Mouse (Mus musculus) spleen, postnatal 4 days (tissue): Measurements from ENCODE around the gene Selenov.

Experiments
- DNase-seq, 2 experiments: peaks; one replicate each; pipeline ENCODE4 v3.0.0; 2022; ENCODE audit warnings: low spot score in 2 of 2

The Selenov gene

DNA sequence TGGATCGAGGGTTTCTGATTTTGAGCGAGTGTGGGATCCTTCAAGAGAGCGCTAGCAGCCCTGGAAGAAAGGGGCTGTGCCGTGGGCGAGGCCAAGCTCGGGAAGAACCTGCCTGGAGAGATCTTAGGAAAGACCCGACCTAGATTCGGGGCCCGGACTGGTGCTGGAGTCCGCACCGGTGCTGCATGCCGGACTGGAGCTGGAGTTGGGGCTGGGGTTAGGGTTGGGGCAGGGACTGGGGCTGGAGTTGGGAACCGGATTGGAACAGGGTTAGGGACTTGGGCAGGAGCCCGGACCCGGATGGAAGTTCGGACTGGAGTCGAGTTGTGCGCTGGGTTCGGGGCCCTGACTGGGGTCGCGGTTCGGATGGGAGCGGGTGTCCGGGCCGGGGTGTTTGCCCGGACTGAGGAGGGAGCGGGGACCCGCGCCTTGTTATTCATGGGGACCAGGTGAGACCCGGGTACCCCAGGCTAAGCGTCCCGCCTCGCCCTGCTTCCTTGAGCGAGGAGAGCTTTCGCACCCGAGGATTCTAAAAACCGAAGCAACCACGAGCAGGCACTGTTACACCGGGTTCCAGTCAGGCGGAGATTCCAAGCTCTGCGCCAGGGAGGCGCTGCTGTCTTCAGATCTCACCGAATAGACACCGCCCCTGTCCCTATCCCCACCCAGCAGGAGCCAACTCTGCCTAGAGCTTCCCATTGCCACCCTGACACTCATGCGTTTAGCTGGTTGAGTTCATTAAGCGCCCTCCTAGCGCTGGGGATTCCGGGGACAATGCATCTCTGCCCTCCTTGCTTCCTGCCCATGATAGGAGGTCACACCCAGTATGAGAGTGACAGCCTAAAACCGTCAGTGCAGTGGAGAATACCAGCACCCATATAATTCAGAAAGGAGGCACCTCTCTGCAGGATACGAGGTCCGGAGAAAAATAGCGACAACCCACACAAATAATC lies at the start of gene Selenov:
TSS of gene Selenov (minus strand) at position 549 of the 953 bp plus-strand sequence.
- no peak for DNase-seq

DNA sequence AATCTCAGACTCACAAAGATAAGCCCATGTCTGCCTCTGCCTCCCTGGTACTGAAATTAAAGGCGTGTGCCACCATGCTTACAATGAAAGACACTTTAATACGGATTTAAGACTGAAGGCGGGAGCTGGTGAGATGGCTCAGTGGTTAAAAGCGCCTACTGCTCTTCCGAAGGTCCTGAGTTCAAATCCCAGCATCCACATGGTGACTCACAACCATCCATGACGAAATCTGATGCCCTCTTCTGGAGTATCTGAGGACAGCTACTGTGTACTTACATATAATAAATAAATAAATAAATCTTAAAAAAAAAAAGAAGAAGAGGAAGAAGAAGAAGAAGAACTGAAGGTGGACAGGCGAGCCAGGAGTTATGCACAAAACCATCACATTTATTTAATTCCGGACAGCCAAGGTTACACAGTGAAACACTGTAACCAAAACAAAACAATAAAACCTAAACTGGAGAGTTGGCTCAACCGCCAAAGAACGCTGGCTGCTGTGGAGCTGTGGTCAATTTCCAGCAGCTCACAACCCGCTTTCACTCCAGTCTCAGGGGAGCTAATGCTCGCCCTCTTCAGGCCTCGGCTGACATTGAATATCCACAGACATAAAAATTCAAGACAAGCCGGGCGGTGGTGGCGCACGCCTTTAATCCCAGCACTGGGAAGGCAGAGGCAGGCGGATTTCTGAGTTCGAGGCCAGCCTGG lies 48.4 kb upstream of the Selenov start:
- DNase-seq, result peak; percentile 57 to 77

DNA sequence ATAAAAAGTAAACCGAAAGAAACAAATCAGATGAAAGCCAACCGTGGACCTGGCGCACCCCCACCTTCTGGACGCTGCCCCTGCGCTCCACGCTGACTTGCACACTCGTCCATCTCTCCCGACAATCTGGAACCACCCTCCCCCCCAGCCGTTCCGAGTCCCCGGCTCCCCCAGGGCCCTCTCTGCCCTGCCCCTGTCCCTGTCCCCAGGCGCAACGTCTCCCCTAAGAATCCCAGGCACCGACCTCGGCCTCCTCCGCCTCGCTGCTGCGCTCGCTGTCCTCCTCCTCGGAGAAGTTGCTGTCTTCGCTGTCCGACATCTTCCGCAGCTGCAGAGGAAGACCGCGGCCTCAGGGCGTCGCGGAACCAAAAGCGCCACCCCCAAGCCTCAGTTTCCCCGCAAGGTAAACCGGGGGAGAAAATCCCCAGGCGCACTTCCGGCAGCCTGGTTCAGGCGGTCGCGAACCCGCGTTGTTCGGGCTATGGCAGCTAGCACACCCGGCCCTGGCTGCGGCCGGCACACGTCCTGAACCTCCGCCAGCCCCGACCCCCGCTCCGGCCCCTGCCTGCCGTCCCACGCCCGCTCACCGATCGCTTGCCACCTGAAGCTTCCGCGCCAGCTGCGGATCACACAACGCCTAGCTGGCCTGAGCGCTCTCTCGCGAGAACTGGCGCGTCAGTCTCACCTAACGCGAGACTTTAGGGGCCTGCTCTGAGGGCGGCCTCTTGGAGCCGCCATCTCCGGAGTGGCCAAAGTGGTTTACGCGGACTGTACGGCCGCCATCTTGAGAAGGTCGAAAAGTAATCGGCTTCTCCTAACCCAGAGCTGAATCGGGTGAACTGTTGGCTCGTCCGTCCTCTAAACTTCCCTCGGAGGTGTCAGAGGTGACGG lies 47.4 kb upstream of the Selenov start, which contains the start of gene Supt5:
TSS of gene Supt5 (minus strand) at position 639 of the 891 bp plus-strand sequence.
- DNase-seq, result peak; percentile 97 to 98

DNA sequence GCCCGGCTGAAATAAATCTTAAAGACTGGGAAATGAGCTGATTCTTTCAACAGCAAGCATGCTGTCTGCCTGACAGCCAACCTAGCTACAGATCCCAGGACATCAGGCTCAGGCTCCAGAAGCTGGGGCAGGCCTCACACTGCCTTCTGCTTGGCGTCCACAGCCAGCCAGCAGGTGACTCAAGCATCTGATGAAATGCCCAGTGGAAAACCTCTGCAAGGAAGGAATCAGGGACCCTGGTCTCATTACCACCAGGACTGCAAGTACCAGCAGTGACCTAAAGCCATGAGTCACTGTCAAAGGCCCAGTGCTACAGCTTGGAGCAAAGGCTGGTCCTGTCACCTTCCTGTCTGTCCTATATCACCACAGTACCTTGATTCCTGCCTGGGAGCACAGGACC lies 44.5 kb upstream of the Selenov start:
- no peak for DNase-seq

DNA sequence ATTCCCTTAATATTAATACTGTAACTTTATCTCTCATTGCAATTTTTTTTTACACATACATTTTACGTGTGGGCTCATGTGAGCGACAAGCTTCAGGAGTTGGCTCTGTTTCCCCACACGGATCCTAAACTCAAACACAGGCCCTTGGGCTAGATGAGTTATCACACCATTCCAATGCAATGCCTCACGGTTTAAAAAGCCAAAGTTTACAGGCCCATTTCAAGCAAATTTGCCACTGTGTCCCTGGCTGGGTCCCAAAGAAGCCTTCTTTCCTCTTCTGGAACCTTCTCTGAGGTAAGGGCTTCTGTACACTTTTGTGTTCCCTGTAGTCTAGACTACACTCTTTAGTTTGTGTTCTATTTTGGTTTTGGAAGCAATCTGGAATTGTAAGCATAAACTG lies 43.5 kb upstream of the Selenov start:
- DNase-seq, result no peak

DNA sequence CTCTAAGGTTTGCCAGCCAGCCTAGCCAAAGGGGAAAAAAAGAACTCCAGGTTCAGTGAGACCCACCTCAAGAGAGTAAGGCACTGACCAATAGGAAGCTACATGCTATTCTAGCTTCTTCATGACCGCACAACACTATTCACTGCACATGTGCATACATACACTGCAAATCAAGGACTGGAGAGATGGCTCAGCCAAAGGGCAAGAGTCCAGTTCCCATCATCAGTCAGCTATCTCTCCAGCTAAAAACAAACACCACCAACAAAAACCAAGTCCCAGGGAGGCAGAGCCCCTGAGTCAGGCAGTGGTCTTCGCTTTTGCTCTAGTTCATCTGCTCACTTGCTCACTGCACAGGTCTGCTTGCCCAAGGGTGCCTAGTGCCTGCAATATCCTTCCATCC lies 37.3 kb upstream of the Selenov start:
- no peak for DNase-seq

DNA sequence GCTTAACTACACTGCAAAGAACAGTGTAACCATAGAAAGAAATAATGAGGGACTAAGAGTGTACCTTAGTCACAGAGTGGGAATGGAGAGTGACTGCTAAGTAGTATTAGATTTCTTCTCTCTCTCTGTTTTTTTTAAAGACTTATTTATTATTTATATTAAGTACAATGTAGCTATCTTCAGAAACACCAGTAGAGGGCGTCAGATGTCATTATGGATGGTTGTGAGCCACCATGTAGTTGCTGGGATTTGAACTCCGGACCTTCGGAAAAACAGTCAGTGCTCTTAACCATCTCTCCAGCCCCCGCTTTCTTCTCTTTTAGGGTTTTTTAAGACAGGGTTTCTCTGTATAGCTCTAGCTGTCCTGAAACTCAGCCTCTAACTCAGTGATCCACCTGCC lies 35.5 kb upstream of the Selenov start:
- no peak for DNase-seq

DNA sequence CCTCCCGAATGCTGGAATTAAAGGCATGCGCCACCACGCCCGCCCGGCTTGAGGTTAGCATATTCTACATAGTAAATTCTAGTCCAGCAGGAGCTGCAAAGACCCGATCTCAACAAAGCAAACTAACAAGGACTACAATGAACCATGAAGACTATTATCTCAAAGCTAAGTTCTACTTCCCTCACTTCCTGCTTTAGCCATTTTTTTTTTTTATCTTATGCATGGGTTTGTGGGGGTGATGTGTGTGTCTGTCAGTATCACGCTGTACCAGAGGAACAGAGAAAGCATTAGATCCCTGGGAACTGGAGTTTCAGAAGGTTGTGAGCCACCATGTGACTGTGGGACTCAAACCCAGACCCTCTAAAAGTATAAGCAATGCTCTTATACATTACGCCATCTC lies 34.3 kb upstream of the Selenov start:
- no peak for DNase-seq

DNA sequence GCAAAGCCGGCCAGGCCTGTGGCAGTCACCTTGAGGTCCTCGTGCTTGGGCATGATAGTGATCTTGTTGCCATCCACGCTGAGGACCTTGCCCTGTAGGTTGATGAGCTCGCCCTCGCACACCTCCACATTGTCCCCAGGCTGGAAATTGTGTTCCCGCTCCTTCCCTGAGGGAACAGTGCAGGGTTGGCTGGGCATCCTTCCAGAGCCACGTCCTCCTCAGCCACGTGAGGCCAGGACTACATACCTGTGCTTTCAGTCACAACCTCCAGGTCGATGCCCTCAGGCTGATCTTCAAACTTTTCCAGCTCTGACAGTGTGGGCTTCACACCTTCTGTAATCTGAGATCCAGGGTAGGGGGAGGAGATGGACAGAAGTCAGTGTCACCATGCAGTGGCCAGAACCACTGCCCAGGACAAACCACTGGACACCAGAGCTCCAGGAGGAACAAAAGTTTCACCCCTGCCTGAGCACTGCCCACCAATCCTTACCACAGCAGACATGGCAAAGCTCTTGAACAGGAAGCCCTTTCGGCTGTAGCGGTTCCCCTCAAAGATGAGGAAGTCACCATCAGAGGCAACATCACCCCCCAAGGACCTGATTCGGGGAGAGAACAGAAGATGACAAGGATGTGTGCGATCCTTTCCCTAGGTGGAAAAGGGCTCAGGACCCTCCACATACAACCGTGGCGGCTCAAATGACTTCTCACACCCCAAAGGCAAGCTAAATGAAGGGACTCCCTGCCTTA lies 31.2 kb upstream of the Selenov start:
- DNase-seq, result no peak

DNA sequence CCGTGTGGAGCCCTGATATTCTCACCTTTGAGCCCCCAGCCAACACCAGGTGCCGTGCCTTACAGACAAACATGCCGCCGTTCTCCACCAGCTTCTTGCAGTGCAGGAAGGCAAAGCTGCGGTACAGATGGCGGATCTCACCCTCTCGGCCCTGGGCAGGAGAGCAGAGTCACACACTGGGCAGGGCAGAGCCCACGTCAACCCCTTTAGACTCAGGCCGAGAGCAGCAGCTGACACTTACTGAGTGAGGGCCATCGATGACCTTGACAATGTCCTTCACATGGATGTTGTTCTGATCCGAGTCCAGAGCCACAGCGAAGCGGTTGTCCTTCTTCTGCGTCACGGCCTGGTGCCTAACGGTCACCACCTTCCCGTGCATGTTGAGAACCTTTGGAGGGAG lies 27.7 kb upstream of the Selenov start:
- no peak for DNase-seq

DNA sequence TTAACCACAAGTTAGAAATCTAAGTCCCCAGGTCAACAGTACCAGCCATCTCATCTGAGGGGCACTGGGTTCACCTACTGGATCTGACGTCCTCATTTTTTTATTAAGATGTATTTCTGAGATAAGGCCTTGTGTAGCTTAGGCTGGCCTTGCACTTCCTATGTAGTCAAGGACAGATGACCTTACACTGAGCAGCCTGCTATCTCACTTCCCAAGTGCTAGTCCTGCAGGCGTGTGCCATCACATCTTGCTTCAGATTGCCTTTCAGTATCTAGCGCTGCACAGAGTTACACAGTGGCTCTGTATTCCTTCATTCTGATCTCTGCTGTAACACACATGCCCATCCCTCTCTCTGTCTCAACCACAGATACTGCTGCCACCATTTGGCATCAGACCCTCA lies 27.1 kb upstream of the Selenov start:
- no peak for DNase-seq

DNA sequence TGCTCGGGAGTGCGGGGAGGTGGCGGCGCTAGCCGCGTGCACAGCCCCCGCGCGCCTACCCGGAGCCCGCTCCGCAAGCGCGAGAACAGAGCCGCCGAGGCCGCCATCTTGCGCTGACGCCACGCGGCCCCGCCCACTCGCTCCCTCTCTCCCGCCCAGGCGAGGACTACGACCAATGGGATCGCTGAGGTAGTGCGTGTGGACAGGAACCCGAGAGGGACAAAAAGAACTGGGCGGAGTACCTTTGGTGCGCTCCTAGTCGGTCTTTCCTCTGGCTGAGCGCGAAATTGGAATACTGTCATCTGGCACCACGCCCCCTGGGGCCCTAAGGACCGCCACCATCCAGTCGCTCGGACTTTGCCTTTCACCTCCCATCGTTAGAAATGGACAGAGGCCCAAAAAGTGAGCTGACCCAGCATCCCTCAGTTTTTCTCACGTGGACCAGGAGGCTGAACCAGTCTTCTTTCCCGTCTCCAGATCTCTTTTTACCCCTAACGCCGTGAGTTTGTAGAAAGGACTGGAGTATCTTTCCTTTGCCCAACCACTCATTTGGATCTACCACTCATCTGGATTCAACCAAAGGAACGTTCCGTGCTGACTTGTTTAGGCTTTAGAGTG lies 21.0 kb upstream of the Selenov start, which contains the start of gene Timm50:
TSS of gene Timm50 (minus strand) at position 147 of the 618 bp plus-strand sequence.
- DNase-seq, result peak; percentile 97 to 99

DNA sequence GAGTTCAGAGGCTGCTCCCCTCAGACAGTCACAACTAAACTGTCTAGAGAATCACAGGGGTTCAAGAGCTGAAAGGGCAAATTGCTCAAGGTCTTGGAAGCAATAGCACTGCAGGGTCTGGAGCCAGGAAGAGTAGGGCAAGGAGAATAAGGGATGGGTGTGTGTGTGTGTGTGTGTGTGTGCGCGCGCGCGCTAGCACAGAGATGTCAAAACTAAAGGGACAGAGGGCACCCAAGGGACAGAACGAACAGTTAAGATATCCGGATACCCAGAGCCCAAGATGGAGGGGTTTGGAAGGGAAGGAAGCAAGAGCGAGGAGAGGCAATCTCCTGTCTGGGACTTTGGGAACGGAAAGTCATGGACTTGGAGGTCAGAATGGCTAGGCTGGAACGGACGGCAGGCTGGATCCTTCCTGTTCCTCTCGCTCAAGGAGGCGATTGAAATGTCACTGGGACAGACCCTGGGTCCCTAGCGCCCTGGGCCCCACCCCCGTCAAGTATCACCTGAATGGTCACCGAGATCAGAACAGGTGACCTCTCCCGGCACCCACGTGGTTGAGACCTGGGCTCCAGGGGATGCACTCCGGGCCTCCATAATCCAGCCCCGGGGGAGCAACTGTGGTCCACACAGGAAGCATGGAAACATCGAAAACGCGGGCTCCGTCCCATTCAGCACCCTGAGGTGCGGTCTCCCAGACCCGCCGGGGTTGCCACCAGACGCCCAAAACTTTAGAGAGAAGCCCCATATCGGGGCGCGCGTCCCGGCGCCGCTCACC lies 20.4 kb upstream of the Selenov start:
- no peak for DNase-seq

DNA sequence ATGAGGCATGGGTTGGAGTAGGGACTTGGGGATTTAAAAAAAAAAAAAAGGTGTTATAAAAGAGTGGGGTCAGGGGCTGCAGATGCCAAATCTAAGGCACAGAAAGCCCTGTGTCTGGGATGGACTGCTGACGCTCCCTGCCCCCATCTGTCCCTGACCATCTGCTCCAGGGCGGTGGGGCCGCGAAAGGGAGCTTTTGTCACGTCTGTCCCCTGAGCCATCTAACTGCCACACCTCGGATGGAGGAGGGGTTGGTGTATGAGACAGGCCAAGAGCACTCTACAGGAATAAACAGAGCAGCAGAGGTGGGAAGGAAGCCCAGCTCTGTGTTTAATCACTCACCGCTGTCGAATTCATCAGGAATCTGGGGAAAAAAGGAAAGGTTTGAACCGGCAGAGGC lies 18.8 kb upstream of the Selenov start:
- no peak for DNase-seq

DNA sequence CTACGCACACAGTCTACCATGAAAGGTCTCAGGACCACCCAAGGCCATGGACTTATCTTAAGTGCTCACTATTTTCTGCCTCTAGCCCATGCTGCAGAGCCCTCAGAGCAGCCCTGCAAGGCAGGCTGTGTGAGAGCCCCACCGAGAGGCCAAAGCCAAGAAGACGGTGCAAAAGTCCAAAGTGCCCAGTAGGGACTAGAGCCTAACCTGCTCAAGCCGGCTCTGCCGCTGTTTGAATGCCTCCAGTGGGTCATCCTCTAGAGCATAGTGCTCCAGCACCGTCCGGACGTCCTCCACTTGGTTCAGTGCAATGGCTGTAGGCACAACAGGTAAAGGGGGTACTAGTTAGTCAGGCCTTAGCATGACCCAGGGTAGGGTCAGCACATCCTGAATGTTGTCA lies 15.2 kb upstream of the Selenov start:
- no peak for DNase-seq

DNA sequence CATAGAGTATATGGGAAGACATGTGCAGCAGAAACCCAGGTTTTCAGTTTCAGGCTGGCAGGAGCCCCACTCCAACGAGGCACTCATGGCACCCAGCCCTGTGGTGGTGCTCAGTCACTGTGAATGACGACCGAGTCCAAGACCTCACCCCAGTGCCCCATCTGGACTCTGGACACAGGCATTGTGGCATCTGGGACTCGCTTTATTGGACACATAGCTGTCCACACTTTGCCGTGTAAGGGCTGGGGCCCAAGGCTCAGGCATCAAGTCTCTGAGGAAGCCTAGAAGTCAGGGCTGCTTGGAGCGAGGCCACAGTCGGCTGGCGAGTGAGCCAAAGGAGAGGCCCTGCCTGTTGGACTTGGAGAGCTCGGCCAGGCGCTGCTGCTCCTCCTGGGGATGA lies 14.7 kb upstream of the Selenov start:
- DNase-seq, result no peak

DNA sequence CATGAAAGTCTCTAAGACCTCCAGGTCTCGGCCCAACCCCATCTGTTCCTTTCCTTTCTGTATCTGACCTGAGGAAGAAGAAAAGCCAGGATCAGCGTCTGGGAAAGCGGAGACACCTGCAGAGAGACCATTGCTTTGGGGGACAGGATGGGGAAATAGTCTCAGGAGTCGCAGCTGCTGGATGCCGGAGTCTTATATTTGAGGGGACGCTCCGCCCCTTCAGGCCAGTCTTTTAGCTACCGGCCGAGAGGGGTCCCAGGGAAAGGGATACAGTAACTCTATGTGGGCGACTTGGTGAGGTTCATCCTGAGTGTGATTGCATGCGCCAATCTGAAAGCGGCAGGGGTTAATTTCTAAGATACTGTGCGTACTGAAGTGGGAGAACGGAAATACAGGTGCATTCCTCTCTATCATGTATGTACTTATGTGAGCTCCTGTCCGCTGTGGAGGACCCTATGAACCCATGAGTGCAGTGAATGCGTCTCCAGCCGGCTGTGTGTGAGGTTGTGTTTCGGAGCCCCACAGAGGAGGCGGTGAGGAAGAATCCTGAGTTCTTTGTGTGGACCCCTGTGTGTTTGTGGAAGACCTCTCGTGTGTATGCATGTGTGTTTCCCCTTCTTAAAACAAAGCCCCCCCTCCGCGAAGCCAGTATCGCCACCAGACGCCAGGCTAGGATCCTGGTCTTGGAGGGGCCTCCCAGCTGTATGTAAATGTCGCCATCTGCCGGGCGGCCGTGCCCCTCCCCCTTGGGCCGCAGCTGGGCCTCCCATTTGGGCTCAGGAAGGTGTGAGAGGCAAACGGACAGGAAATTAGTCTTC lies 10.8 kb upstream of the Selenov start, which contains the start of gene Dll3:
TSS of gene Dll3 (minus strand) at position 623 of the 818 bp plus-strand sequence.
- DNase-seq, result peak; percentile 56 to 79

DNA sequence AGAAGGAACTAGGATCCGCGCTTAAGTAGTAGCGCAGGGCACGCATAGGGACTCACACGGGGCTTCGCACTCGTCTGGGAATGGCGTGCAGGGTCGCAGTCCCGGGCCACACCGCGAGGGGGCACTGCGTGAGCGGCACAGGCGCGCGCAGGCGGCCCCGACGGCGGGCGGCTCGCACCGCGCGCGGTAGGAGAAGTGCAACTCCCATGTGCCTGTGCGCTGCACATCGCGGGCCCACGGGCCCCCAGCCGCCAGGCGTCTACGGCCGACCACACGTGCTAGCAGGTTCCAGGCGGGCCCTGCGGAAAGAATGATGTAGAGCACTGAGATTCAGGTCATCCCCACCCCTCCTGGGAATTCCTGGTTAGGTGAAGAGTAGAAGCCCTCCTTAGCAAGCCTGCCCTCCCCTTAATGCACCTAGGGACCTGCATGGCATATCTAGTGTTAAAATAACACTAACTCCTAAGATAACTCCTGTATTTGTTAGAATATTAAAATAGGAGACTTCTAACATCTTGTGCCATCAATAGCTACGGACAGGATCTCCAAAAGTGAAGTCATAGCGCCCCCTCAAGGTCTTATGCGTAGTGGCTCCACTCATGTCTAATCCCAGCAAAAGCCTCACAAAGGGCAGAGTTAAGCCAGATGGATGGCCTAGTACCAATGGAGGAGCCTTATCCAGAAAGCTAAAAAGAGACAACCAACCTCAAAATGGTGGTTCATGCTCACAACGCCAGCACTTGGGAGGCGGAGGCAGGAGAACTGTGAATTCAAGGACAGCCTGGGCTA lies 8.0 kb upstream of the Selenov start:
- DNase-seq, result no peak
